8 mouse cellular contexts compared by ENCODE assay signal in the genomic region with DNA sequence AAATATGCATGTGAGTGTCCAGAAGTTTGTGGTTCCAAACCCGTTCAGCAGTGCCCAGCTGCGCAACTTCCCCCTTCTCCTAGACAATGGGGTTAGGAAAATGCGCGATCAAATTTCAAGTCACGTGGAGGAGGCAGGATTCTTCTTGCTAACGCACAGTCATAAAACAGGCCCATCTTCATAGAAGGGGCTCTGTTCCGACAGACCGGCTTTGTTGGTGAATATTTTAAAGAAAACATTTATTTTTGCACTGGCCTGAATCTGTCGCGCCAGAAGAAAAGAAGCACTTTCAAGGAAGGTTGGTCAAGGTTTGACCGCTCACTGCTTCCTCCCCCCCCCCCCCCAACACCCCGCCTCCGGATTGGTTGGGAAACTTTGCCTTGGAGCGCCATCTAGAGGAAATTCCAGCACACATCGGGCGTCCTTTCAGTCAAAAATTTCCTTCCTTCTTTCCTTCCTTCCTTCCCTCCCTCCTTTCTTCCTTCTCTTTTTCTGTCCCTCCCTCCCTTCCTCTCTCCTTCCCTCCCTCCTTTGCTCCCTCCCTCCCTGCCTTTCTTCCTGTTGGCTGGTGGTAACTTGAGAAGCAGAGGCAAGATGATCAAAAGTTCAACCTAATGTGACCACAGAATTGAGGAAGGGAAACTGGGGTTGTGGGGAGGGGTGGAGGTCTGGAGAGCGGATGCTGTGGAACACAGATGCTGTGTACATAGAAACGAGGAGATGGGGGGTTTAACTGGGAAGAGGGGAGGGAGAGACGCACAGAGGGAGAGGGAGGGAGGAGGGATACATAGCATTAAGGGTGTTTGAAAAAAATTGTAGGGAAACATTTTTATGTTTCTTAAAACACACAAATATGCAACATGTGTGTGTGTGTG.
DNase-seq lines count a peak whose midpoint lies in the region; ATAC-seq and TF ChIP-seq lines count a peak whose summit lies in the region.

No protein-coding gene starts in this region.

- intact Hi-C loops in left cerebral cortex, postnatal 36 days (cut with DNase I) = loop anchor here (5.0 to 10.0 kb wide), 4 partner anchors 43 to 463 kb away; no protein-coding TSS in a partner anchor

- no peak for TF ChIP-seq POLR2A in spleen, adult 2 months (IDR thresholded peaks at IDR 0.05; ENCODE audit: low read depth, low read length)

- peak overlapping the region; percentile 48 for H3K9ac ChIP-seq in intestine, embryonic 16.5 days (ENCODE audit: low read depth, low read length)

- H3K9me3 ChIP-seq in intestine, embryonic 16.5 days (ENCODE audit: control insufficient read depth, low read length) = no peaks in the 10 kb centered on the region

- H3K4me2 ChIP-seq in intestine, embryonic 16.5 days (ENCODE audit: low read depth, low read length) = peak overlapping the region; percentile 44

- peak; percentile 95 for ATAC-seq in intestine, embryonic 16.5 days

- peak; percentile 7 to 32 for DNase-seq in spleen, adult 2 months (ENCODE audit: low read depth in 1 of 2, low spot score in 2 of 2)
- DNase-seq in spleen, adult 12 weeks (ENCODE audit: low spot score) = no peak
- DNase-seq in embryo, embryonic 10 days (ENCODE audit: low spot score) = peak; percentile 95
- peak; percentile 38 to 71 for DNase-seq in gastrocnemius, postnatal 4 days (ENCODE audit: low spot score in 2 of 2)
- DNase-seq in left cerebral cortex, postnatal 36 days (ENCODE audit: low spot score in 2 of 2) = peak; percentile 40 to 57
- DNase-seq in mesoderm, embryonic 11.5 days (ENCODE audit: low read depth, low spot score) = peak; percentile 92
- peak; percentile 73 for DNase-seq in right cerebral cortex, postnatal 4 days

- H3K4me3 ChIP-seq in spleen, adult 2 months (ENCODE audit: extremely low read depth, insufficient read depth, insufficient read length) = peak overlapping the region; percentile 31; the same call in 1 of the 2 replicates
- peak overlapping the region; percentile 49 for H3K4me3 ChIP-seq in intestine, embryonic 16.5 days (ENCODE audit: low read length)

- TF ChIP-seq CTCF in spleen, adult 2 months (IDR thresholded peaks at IDR 0.05; ENCODE audit: extremely low read depth, insufficient read depth, insufficient read length, insufficient replicate concordance) = peak; percentile 33; the same call in 1 of the 2 replicates

- WGBS in spleen, adult 2 months = 1% methylated on average over 19 of the region's 19 CpGs
- WGBS in intestine, embryonic 16.5 days = 3% methylated on average over 19 of the region's 19 CpGs

- H3K36me3 ChIP-seq in spleen, adult 2 months (ENCODE audit: control insufficient read depth, insufficient read depth, low read length) = no peaks in the 10 kb centered on the region
- no peaks in the 10 kb centered on the region for H3K36me3 ChIP-seq in intestine, embryonic 16.5 days (ENCODE audit: control insufficient read depth, insufficient read depth, low read length)

- H3K4me1 ChIP-seq in spleen, adult 2 months (ENCODE audit: control insufficient read depth, insufficient read depth, insufficient read length) = peaks cover 2% of the 10 kb centered on the region; the same call in 1 of the 2 replicates
- peaks cover 2% of the 10 kb centered on the region; the same call in 1 of the 2 replicates for H3K4me1 ChIP-seq in intestine, embryonic 16.5 days (ENCODE audit: control insufficient read depth, insufficient read depth, low read length)

- no peak overlapping the region for H3K27ac ChIP-seq in spleen, adult 2 months (ENCODE audit: insufficient read depth, low read length)
- peak overlapping the region; percentile 70 for H3K27ac ChIP-seq in intestine, embryonic 16.5 days (ENCODE audit: low read length)

- no peaks in the 10 kb centered on the region for H3K27me3 ChIP-seq in spleen, adult 2 months (ENCODE audit: control insufficient read depth, insufficient read depth, low read length)
- H3K27me3 ChIP-seq in intestine, embryonic 16.5 days (replicated peaks; ENCODE audit: control insufficient read depth, insufficient read depth, low read length) = no peaks in the 10 kb centered on the region
